Mouse (Mus musculus): ENCODE data around the gene Olfr20.

DNA sequence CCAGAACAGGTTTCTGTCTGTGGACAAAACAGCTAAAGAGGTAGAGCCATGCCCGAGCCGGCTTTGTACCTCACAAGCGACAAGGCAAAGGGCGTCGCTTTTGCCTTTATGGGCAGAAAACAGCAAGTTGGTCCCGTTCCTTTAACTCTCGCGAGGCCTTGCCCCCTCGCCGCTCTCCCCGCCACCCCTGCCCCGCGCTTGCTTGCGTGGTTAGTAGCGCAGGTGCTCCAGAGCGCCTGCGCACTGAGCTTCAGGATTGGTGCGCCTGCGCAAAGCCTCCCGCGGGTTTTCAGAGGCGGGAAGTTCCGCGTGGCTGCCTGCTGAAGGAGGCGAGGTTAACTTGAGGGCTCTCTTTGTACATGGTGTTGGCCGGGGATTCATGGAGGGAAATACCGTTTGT is 21.1 kb upstream of the Olfr20 start, which contains the start of the genes Aspa, Gm49340 and Spata22:
- TF ChIP-seq POLR2A (IDR thresholded peaks at IDR 0.05; ENCODE audit: low read depth, low read length) (no peak), CTCF (IDR thresholded peaks at IDR 0.05; ENCODE audit: borderline replicate concordance, insufficient read depth, low read length) (no peak)
